Mouse (Mus musculus): ENCODE data around the gene Foxj1. TPM values are rescaled to one million over a fixed set of nuclear protein-coding genes. Genes with fewer than 3 reads are reported as not detected.

The Foxj1 gene
- polyA plus RNA-seq, 1 experiment from 2014 or later = 17.4 TPM

Other genes starting within 250 kb of the Foxj1 start
- gene Wbp2, start 248.4 kb downstream of the Foxj1 start, polyA plus RNA-seq (2015; fragmentation: Nextera tagmentation; extraction: Ambion mirVana) = 165 and 173 TPM in 2 replicates
- gene Trim47, start 208.2 kb downstream of the Foxj1 start, polyA plus RNA-seq (2015; fragmentation: Nextera tagmentation; extraction: Ambion mirVana) = 10.5 and 12.2 TPM in 2 replicates
- 2.7 and 3.1 TPM in 2 replicates for gene Trim65, start 204.3 kb downstream of the Foxj1 start, polyA plus RNA-seq (2015; fragmentation: Nextera tagmentation; extraction: Ambion mirVana)
- 81.7 and 85.1 TPM in 2 replicates for gene Mrpl38, start 196.5 kb downstream of the Foxj1 start, polyA plus RNA-seq (2015; fragmentation: Nextera tagmentation; extraction: Ambion mirVana)
- gene Fbf1, start 167.2 kb downstream of the Foxj1 start, polyA plus RNA-seq (2015; fragmentation: Nextera tagmentation; extraction: Ambion mirVana) = 69.2 and 78.4 TPM in 2 replicates
- 86.7 and 92.5 TPM in 2 replicates for gene Ten1, start 136.5 kb downstream of the Foxj1 start, polyA plus RNA-seq (2015; fragmentation: Nextera tagmentation; extraction: Ambion mirVana)
- 63.0 and 64.0 TPM in 2 replicates for gene Acox1, start 136.4 kb downstream of the Foxj1 start, polyA plus RNA-seq (2015; fragmentation: Nextera tagmentation; extraction: Ambion mirVana)
- gene Evpl, start 97.3 kb downstream of the Foxj1 start, polyA plus RNA-seq (2015; fragmentation: Nextera tagmentation; extraction: Ambion mirVana) = 0.84 and 0.96 TPM in 2 replicates
- gene Srp68, start 61.2 kb downstream of the Foxj1 start, polyA plus RNA-seq (2015; fragmentation: Nextera tagmentation; extraction: Ambion mirVana) = 62.4 and 63.5 TPM in 2 replicates
- gene Galr2, start 54.5 kb downstream of the Foxj1 start, polyA plus RNA-seq (2015; fragmentation: Nextera tagmentation; extraction: Ambion mirVana) = 0.45 and 0.57 TPM in 2 replicates
- 109 and 110 TPM in 2 replicates for gene Exoc7, start 28.2 kb downstream of the Foxj1 start, polyA plus RNA-seq (2015; fragmentation: Nextera tagmentation; extraction: Ambion mirVana)
- 66.1 and 68.0 TPM in 2 replicates for gene Rnf157, start 77.6 kb upstream of the Foxj1 start, polyA plus RNA-seq (2015; fragmentation: Nextera tagmentation; extraction: Ambion mirVana)
- 40.9 and 44.2 TPM in 2 replicates for gene Ubald2, start 98.7 kb upstream of the Foxj1 start, polyA plus RNA-seq (2015; fragmentation: Nextera tagmentation; extraction: Ambion mirVana)
- gene Qrich2, start 130.8 kb upstream of the Foxj1 start, polyA plus RNA-seq (2015; fragmentation: Nextera tagmentation; extraction: Ambion mirVana) = not detected in 2 replicates
- gene Prpsap1, start 158.8 kb upstream of the Foxj1 start, polyA plus RNA-seq (2015; fragmentation: Nextera tagmentation; extraction: Ambion mirVana) = 199 and 200 TPM in 2 replicates
- 5.3 and 7.3 TPM in 2 replicates for gene Sphk1, start 195.5 kb upstream of the Foxj1 start, polyA plus RNA-seq (2015; fragmentation: Nextera tagmentation; extraction: Ambion mirVana)
- gene Ube2o, start 246.0 kb upstream of the Foxj1 start, polyA plus RNA-seq (2015; fragmentation: Nextera tagmentation; extraction: Ambion mirVana) = 31.4 and 36.6 TPM in 2 replicates